Mouse (Mus musculus): ENCODE measurements around the gene Tdrkh. TPM values are rescaled to one million over a fixed set of nuclear protein-coding genes. Genes with fewer than 3 reads are reported as not detected.

Gene Tdrkh
- polyA plus RNA-seq, 1 experiment from 2014 or later: 57.5 TPM

- Histone ChIP-seq H3K9ac (ENCODE audit: low read length) (no peak overlapping the region), H3K4me2 (ENCODE audit: low read depth, low read length, severe bottlenecking) (no peak overlapping the region)
- WGBS: 54% methylated on average over 4 of the region's 4 CpGs
Observed at GRCm38 (mm10) chr3:94481429-94481828, 68.4 kb downstream of the Tdrkh start.

GRCm38 (mm10) chr3:94482764-94483385 lies 69.8 kb downstream of the Tdrkh start:
- 85% methylated on average over 17 of the region's 17 CpGs for WGBS
- H3K9me3 ChIP-seq (ENCODE audit: control insufficient read depth, low read length): no peaks in the 10 kb centered on the region
- peak overlapping the region; percentile 69 for H3K27ac ChIP-seq (ENCODE audit: low read depth, low read length)
- H3K4me3 ChIP-seq (ENCODE audit: low read depth, low read length): no peak overlapping the region
- H3K4me1 ChIP-seq (replicated peaks; ENCODE audit: control insufficient read depth, insufficient read depth, low read length): peaks cover 43% of the 10 kb centered on the region
- ATAC-seq (replicated peaks; ENCODE audit: low FRiP score) (no peak), DNase-seq (ENCODE audit: low spot score) (no peak)
- no peaks in the 10 kb centered on the region for H3K36me3 ChIP-seq (ENCODE audit: control insufficient read depth, insufficient read depth, low read length)
- no peak overlapping the region for H3K9ac ChIP-seq (ENCODE audit: low read length)
- H3K27me3 ChIP-seq (ENCODE audit: control insufficient read depth, insufficient read depth, low read length): no peaks in the 10 kb centered on the region; the same call in 1 of the 2 replicates
- H3K4me2 ChIP-seq (ENCODE audit: low read depth, low read length, severe bottlenecking): no peak overlapping the region

More at GRCm38 (mm10) chr3:94481429-94481828, 68.4 kb downstream of the Tdrkh start:
- Histone ChIP-seq H3K27ac (ENCODE audit: low read depth, low read length) (no peak overlapping the region), H3K4me1 (replicated peaks; ENCODE audit: control insufficient read depth, insufficient read depth, low read length) (peaks cover 48% of the 10 kb centered on the region), H3K9me3 (ENCODE audit: control insufficient read depth, low read length) (no peaks in the 10 kb centered on the region), H3K27me3 (ENCODE audit: control insufficient read depth, insufficient read depth, low read length) (no peaks in the 10 kb centered on the region; the same call in 1 of the 2 replicates), H3K4me3 (ENCODE audit: low read depth, low read length) (no peak overlapping the region), H3K36me3 (ENCODE audit: control insufficient read depth, insufficient read depth, low read length) (no peaks in the 10 kb centered on the region)
- ATAC-seq (replicated peaks; ENCODE audit: low FRiP score) (no peak), DNase-seq (ENCODE audit: low spot score) (no peak)

DNA sequence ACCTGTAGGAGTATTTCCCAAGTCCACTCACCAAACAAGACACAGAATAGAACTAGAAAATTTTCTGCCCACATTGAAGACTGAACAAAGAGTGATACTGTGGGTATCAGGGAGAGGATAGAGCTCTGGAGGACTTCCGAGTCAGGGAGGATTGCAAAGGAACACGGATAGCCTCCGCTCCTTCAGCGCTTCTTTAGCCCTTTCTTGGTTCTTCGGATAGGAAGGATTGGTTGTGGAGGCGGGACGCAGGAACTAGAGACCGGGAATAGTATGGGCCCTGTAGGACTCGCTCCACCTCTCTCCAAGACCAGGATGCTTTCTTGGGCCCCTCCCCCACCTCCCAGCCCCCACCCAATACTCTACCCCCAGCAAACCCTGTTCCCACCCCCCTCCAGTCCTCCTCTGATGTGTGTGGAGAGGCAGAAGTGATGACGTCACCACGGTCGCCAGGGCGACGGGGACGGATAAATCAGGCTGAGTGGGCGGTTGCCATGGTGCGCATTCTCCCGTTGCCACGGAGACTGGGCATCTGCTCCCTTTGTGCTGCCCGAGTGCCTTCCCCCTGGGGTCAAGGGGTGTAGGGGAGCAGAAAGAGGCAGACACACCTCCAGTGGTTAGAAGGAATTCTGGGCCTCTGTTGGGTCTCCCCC lies 70.8 kb downstream of the Tdrkh start:
- peak; percentile 94 for ATAC-seq (replicated peaks; ENCODE audit: low FRiP score)
- Histone ChIP-seq H3K36me3 (ENCODE audit: control insufficient read depth, insufficient read depth, low read length) (no peaks in the 10 kb centered on the region), H3K27ac (ENCODE audit: low read depth, low read length) (peak overlapping the region; percentile 85), H3K9me3 (ENCODE audit: control insufficient read depth, low read length) (no peaks in the 10 kb centered on the region), H3K4me1 (replicated peaks; ENCODE audit: control insufficient read depth, insufficient read depth, low read length) (peaks cover 41% of the 10 kb centered on the region), H3K4me2 (ENCODE audit: low read depth, low read length, severe bottlenecking) (peak overlapping the region; percentile 46), H3K9ac (ENCODE audit: low read length) (peak overlapping the region; percentile 35; the same call in 1 of the 2 replicates), H3K4me3 (ENCODE audit: low read depth, low read length) (peak overlapping the region; percentile 3; the same call in 1 of the 2 replicates), H3K27me3 (ENCODE audit: control insufficient read depth, insufficient read depth, low read length) (no peaks in the 10 kb centered on the region; the same call in 1 of the 2 replicates)
- DNase-seq (ENCODE audit: low spot score): peak; percentile 97
- 9% methylated on average over 20 of the region's 20 CpGs for WGBS

Other genes starting within 250 kb of the Tdrkh start
- not detected in 2 replicates for gene Gm10696, start 235.1 kb upstream of the Tdrkh start, polyA plus RNA-seq (2014; fragmentation: Nextera tagmentation; extraction: Ambion mirVana)
- gene Gm5286, start 216.6 kb upstream of the Tdrkh start, polyA plus RNA-seq (2014; fragmentation: Nextera tagmentation; extraction: Ambion mirVana): not detected in 2 replicates
- not detected in 2 replicates for gene Gm4778, start 149.2 kb upstream of the Tdrkh start, polyA plus RNA-seq (2014; fragmentation: Nextera tagmentation; extraction: Ambion mirVana)
- 8.3 and 9.6 TPM in 2 replicates for gene Them4, start 103.2 kb upstream of the Tdrkh start, polyA plus RNA-seq (2014; fragmentation: Nextera tagmentation; extraction: Ambion mirVana)
- gene Them5, start 71.2 kb upstream of the Tdrkh start, polyA plus RNA-seq (2014; fragmentation: Nextera tagmentation; extraction: Ambion mirVana): 0.35 and 0.57 TPM in 2 replicates
- gene C2cd4d, start 50.8 kb upstream of the Tdrkh start, polyA plus RNA-seq (2014; fragmentation: Nextera tagmentation; extraction: Ambion mirVana): 0.94 and 2.1 TPM in 2 replicates
- gene Rorc, start 40.5 kb upstream of the Tdrkh start, polyA plus RNA-seq (2014; fragmentation: Nextera tagmentation; extraction: Ambion mirVana): 0.60 and 1.3 TPM in 2 replicates
- 0.23 and 0.35 TPM in 2 replicates for gene Lingo4, start 14.8 kb upstream of the Tdrkh start, polyA plus RNA-seq (2014; fragmentation: Nextera tagmentation; extraction: Ambion mirVana)
- 65.3 and 67.0 TPM in 2 replicates for gene Mrpl9, start 30.0 kb downstream of the Tdrkh start, polyA plus RNA-seq (2014; fragmentation: Nextera tagmentation; extraction: Ambion mirVana)
- 0.40 and 0.76 TPM in 2 replicates for gene Oaz3, start 30.6 kb downstream of the Tdrkh start, polyA plus RNA-seq (2014; fragmentation: Nextera tagmentation; extraction: Ambion mirVana)
- 137 and 149 TPM in 2 replicates for gene Celf3, start 65.0 kb downstream of the Tdrkh start, polyA plus RNA-seq (2014; fragmentation: Nextera tagmentation; extraction: Ambion mirVana)
- gene Riiad1, start 67.1 kb downstream of the Tdrkh start, polyA plus RNA-seq (2014; fragmentation: Nextera tagmentation; extraction: Ambion mirVana): 12.8 and 15.5 TPM in 2 replicates
- gene Snx27, start 169.4 kb downstream of the Tdrkh start, polyA plus RNA-seq (2014; fragmentation: Nextera tagmentation; extraction: Ambion mirVana): 46.9 and 48.5 TPM in 2 replicates
- not detected in 2 replicates for gene Gm10972, start 229.8 kb downstream of the Tdrkh start, polyA plus RNA-seq (2014; fragmentation: Nextera tagmentation; extraction: Ambion mirVana)
- gene Tuft1, start 245.6 kb downstream of the Tdrkh start, polyA plus RNA-seq (2014; fragmentation: Nextera tagmentation; extraction: Ambion mirVana): 3.8 and 3.9 TPM in 2 replicates